Mouse (Mus musculus) heart, postnatal 25 days (tissue): ENCODE measurements around the gene Gpx7. TPM values are rescaled to one million over a fixed set of nuclear protein-coding genes. Genes with fewer than 3 reads are reported as not detected.
"Not testable (repeated sequence)": the region's sequence is repeated elsewhere in the genome, so short reads cannot be mapped to it uniquely, and the experiment has no call there.

ENCODE experiments used
- DNase-seq: peaks from one replicate; pipeline ENCODE4 v3.0.0; 2022; ENCODE audit warnings: low spot score
- intact Hi-C: fragments of 180-260 bp; cut with DNase I; formaldehyde crosslinking; loops from one replicate; pipeline ENCODE4 v1.15.1; 2025
- total RNA-seq, 2 experiments: library from RNA; stranded (reverse); gene quantifications; 2 replicates each; pipeline ENCODE4 v1.2.3; 2021

Gene Gpx7
- total RNA-seq, 2 experiments from 2014 or later, result 9.0 to 11.1 TPM

GRCm38 (mm10) chr4:108358498-108358897 is 48.3 kb downstream of the Gpx7 start:
- intact Hi-C loops, result no loop called here
- no peak for DNase-seq

GRCm38 (mm10) chr4:108357458-108357857 is 49.3 kb downstream of the Gpx7 start:
- DNase-seq, result no peak
- intact Hi-C loops, result no loop called here

GRCm38 (mm10) chr4:108353591-108353990 is 53.2 kb downstream of the Gpx7 start:
- DNase-seq, intact Hi-C loops: not testable (repeated sequence)

- no peak for DNase-seq
- intact Hi-C loops, result no loop called here
Measured at GRCm38 (mm10) chr4:108350819-108351218, 55.9 kb downstream of the Gpx7 start.

Other genes starting within 250 kb of the Gpx7 start
- 10 to 100 TPM; 27.3 to 28.3 TPM for gene Echdc2, start 241.5 kb downstream of the Gpx7 start, total RNA-seq
- not detected for gene Zyg11a, start 188.9 kb downstream of the Gpx7 start, total RNA-seq
- gene Zyg11b, start 105.9 kb downstream of the Gpx7 start, total RNA-seq, result 10 to 100 TPM; 33.6 to 40.4 TPM
- 10 to 100 TPM; 35.2 to 37.8 TPM for gene Coa7, start 78.8 kb downstream of the Gpx7 start, total RNA-seq
- gene Shisal2a, start 23.6 kb downstream of the Gpx7 start, total RNA-seq, result not detected
- 10 to 100 TPM; 21.2 to 24.0 TPM for gene Tut4, start 52.5 kb upstream of the Gpx7 start, total RNA-seq
- gene Prpf38a, start 172.4 kb upstream of the Gpx7 start, total RNA-seq, result 10 to 100 TPM; 18.0 to 19.6 TPM
- gene Orc1, start 172.5 kb upstream of the Gpx7 start, total RNA-seq, result under 1 TPM in 1 of 2 experiments, not detected in 1; 0.21 TPM
- 10 to 100 TPM; 14.5 to 15.2 TPM for gene Cc2d1b, start 213.0 kb upstream of the Gpx7 start, total RNA-seq